Mouse (Mus musculus): ENCODE results near the gene H2-Q7.
"Not testable (repeated sequence)": the region's sequence is repeated elsewhere in the genome, so short reads cannot be mapped to it uniquely, and the experiment has no call there.

Gene H2-Q7

GRCm38 (mm10) chr17:35438885-35439284, at the start of gene H2-Q7:
Gene H2-Q7 (plus strand): TSS chr17:35439155.
- peak; percentile 28 to 68 for DNase-seq (ENCODE audit: low spot score in 2 of 2)

GRCm38 (mm10) chr17:35389796-35390195, 49.2 kb upstream of the H2-Q7 start:
- DNase-seq (ENCODE audit: low spot score in 2 of 2) = not testable (repeated sequence)

GRCm38 (mm10) chr17:35392671-35393070, 46.3 kb upstream of the H2-Q7 start:
- DNase-seq (ENCODE audit: low spot score in 2 of 2) = not testable (repeated sequence)

GRCm38 (mm10) chr17:35393864-35394800, 44.8 kb upstream of the H2-Q7 start:
- DNase-seq (ENCODE audit: low spot score in 2 of 2) = not testable (repeated sequence)

- not testable (repeated sequence) for DNase-seq (ENCODE audit: low spot score in 2 of 2)
These were observed 42.0 kb upstream of the H2-Q7 start for GRCm38 (mm10) chr17:35396956-35397355.

- DNase-seq (ENCODE audit: low spot score in 2 of 2) = not testable (repeated sequence)
These were observed 25.9 kb upstream of the H2-Q7 start for GRCm38 (mm10) chr17:35413057-35413456.

- not testable (repeated sequence) for DNase-seq (ENCODE audit: low spot score in 2 of 2)
These were observed 23.5 kb upstream of the H2-Q7 start for GRCm38 (mm10) chr17:35415273-35416129.

- DNase-seq (ENCODE audit: low spot score in 2 of 2) = no peak
These were observed 20.2 kb upstream of the H2-Q7 start for GRCm38 (mm10) chr17:35418772-35419171.

- DNase-seq (ENCODE audit: low spot score in 2 of 2) = not testable (repeated sequence)
These were observed 19.4 kb upstream of the H2-Q7 start for GRCm38 (mm10) chr17:35419564-35419963.

GRCm38 (mm10) chr17:35420206-35420810, 18.6 kb upstream of the H2-Q7 start:
- DNase-seq (ENCODE audit: low spot score in 2 of 2) = peak in 1 of 2 experiments; percentile 5

GRCm38 (mm10) chr17:35421331-35421730, 17.6 kb upstream of the H2-Q7 start:
- not testable (repeated sequence) for DNase-seq (ENCODE audit: low spot score in 2 of 2)

- not testable (repeated sequence) for DNase-seq (ENCODE audit: low spot score in 2 of 2)
These were observed 16.6 kb upstream of the H2-Q7 start for GRCm38 (mm10) chr17:35422360-35422759.

- not testable (repeated sequence) for DNase-seq (ENCODE audit: low spot score in 2 of 2)
These were observed 15.7 kb upstream of the H2-Q7 start for GRCm38 (mm10) chr17:35423131-35423810.

- not testable (repeated sequence) for DNase-seq (ENCODE audit: low spot score in 2 of 2)
These were observed 14.8 kb upstream of the H2-Q7 start for GRCm38 (mm10) chr17:35424106-35424505.

- not testable (repeated sequence) for DNase-seq (ENCODE audit: low spot score in 2 of 2)
These were observed 14.1 kb upstream of the H2-Q7 start, which contains the start of gene H2-Q6 for GRCm38 (mm10) chr17:35424624-35425416. Gene H2-Q6 (plus strand): TSS chr17:35424850.

- not testable (repeated sequence) for DNase-seq (ENCODE audit: low spot score in 2 of 2)
These were observed 13.5 kb upstream of the H2-Q7 start for GRCm38 (mm10) chr17:35425474-35425873.

- not testable (repeated sequence) for DNase-seq (ENCODE audit: low spot score in 2 of 2)
These were observed 10.1 kb upstream of the H2-Q7 start for GRCm38 (mm10) chr17:35428883-35429282.

- not testable (repeated sequence) for DNase-seq (ENCODE audit: low spot score in 2 of 2)
These were observed 8.3 kb upstream of the H2-Q7 start for GRCm38 (mm10) chr17:35430671-35431070.

- not testable (repeated sequence) for DNase-seq (ENCODE audit: low spot score in 2 of 2)
These were observed 6.8 kb upstream of the H2-Q7 start for GRCm38 (mm10) chr17:35432167-35432566.

- DNase-seq (ENCODE audit: low spot score in 2 of 2) = not testable (repeated sequence)
These were observed 4.1 kb upstream of the H2-Q7 start for GRCm38 (mm10) chr17:35434836-35435235.

Data from frontal cortex, postnatal 10 days (tissue).